Mouse (Mus musculus) G1E (cell line): ENCODE measurements at regions not wholly inside any gene's neighbourhood (a gene's known extent, or its start where the extent isn't known, plus 50 kb on each side); places are given as distances from the start of the nearest gene placed in this dataset.
A peak's percentile ranks its signal among the peaks of the same experiment; 100 is the strongest.
"Not testable (repeated sequence)": the region's sequence is repeated elsewhere in the genome, so short reads cannot be mapped to it uniquely, and the experiment has no call there.

Experiments
- ATAC-seq: 2 replicates; pipeline ENCODE4 v1.8.0; 2016; ENCODE audit warnings: mild to moderate bottlenecking; ENCODE audit not compliant: insufficient number of reproducible peaks, poor library complexity, low FRiP score, severe bottlenecking; ENCODE audit errors: extremely low read depth
- DNase-seq: peaks from one replicate; pipeline ENCODE4 v3.0.0; 2012; ENCODE audit warnings: low spot score
- H3K27me3 ChIP-seq: 2 replicates; pipeline ENCODE4 v1.6.1; 2012; ENCODE audit warnings: mild to moderate bottlenecking, low read length, inconsistent platforms; ENCODE audit not compliant: insufficient read depth
- H3K36me3 ChIP-seq: replicated peaks from 2 replicates; pipeline ENCODE3; 2012; ENCODE audit warnings: mild to moderate bottlenecking, inconsistent platforms
- H3K4me1 ChIP-seq: 2 replicates; pipeline ENCODE4 v1.6.1; 2012; ENCODE audit warnings: low read depth, low read length, inconsistent platforms, mixed read lengths; ENCODE audit not compliant: insufficient read depth
- H3K4me3 ChIP-seq: 2 replicates; pipeline ENCODE4 v1.5.1; 2012; ENCODE audit warnings: low read depth, mild to moderate bottlenecking, inconsistent platforms, low read length, moderate library complexity, mixed read lengths
- H3K9me3 ChIP-seq: replicated peaks from 2 replicates; pipeline ENCODE4 v1.6.1; 2012; ENCODE audit warnings: inconsistent platforms
- CTCF ChIP-seq: IDR thresholded peaks from 2 replicates; pipeline ENCODE4 v1.5.1; 2012; ENCODE audit warnings: low read depth, low read length, inconsistent platforms, mixed read lengths
- GATA1 ChIP-seq: IDR thresholded peaks from 2 replicates; pipeline ENCODE4 v1.6.1; 2012; ENCODE audit warnings: borderline replicate concordance, low read length, inconsistent platforms, mixed read lengths
- GATA2 ChIP-seq: IDR thresholded peaks from 2 replicates; pipeline ENCODE4 v1.6.1; 2012; ENCODE audit warnings: low read depth, low read length, inconsistent platforms, borderline replicate concordance
- POLR2AphosphoS5 ChIP-seq: IDR thresholded peaks from 2 replicates; pipeline ENCODE4 v1.6.1; 2012; ENCODE audit warnings: low read depth, low read length, inconsistent platforms; ENCODE audit not compliant: insufficient replicate concordance
- TAL1 ChIP-seq: conservative IDR thresholded peaks from 2 replicates; pipeline ENCODE4 v1.6.1; 2012; ENCODE audit warnings: low read depth, low read length, inconsistent platforms, mixed read lengths

- TF ChIP-seq TAL1: no peak
- no peak for TF ChIP-seq POLR2AphosphoS5
- TF ChIP-seq GATA1: no peak
- no peak for TF ChIP-seq GATA2
- no peak for TF ChIP-seq CTCF
- Histone ChIP-seq H3K36me3 (no peaks in the 10 kb centered on the region), H3K9me3 (no peaks in the 10 kb centered on the region), H3K4me1 (no peaks in the 10 kb centered on the region), H3K4me3 (no peak overlapping the region), H3K27me3 (no peaks in the 10 kb centered on the region)
- ATAC-seq (no peak), DNase-seq (no peak)
These were observed 879.0 kb upstream of the Epha6 start for GRCm38 (mm10) chr16:61484315-61484714.

- H3K27me3 ChIP-seq: no peaks in the 10 kb centered on the region
- no peaks in the 10 kb centered on the region for H3K36me3 ChIP-seq
- H3K4me3 ChIP-seq: no peak overlapping the region
- DNase-seq: no peak
- no peak for TF ChIP-seq GATA2
- TF ChIP-seq CTCF: no peak
- no peak for TF ChIP-seq POLR2AphosphoS5
- no peak for TF ChIP-seq GATA1
- TF ChIP-seq TAL1: no peak
- H3K4me1 ChIP-seq: no peaks in the 10 kb centered on the region
- no peaks in the 10 kb centered on the region for H3K9me3 ChIP-seq
- no peak for ATAC-seq
These were observed 836.5 kb upstream of the Epha6 start for GRCm38 (mm10) chr16:61441881-61442280.

GRCm38 (mm10) chr16:61401261-61401660, 795.9 kb upstream of the Epha6 start:
- H3K36me3 ChIP-seq: no peaks in the 10 kb centered on the region
- no peaks in the 10 kb centered on the region for H3K4me1 ChIP-seq
- no peaks in the 10 kb centered on the region for H3K27me3 ChIP-seq
- H3K9me3 ChIP-seq: no peaks in the 10 kb centered on the region
- ATAC-seq (no peak), DNase-seq (no peak)
- H3K4me3 ChIP-seq: no peak overlapping the region
- no peak for TF ChIP-seq GATA1
- TF ChIP-seq TAL1: no peak
- TF ChIP-seq GATA2: no peak
- TF ChIP-seq POLR2AphosphoS5: no peak
- TF ChIP-seq CTCF: no peak

- no peaks in the 10 kb centered on the region for H3K27me3 ChIP-seq
- H3K36me3 ChIP-seq: no peaks in the 10 kb centered on the region
- no peak for TF ChIP-seq POLR2AphosphoS5
- TF ChIP-seq GATA1: no peak
- no peak for TF ChIP-seq TAL1
- TF ChIP-seq CTCF: no peak
- no peak for TF ChIP-seq GATA2
- no peaks in the 10 kb centered on the region for H3K9me3 ChIP-seq
- H3K4me1 ChIP-seq: no peaks in the 10 kb centered on the region
- no peak for DNase-seq
- no peak overlapping the region for H3K4me3 ChIP-seq
- no peak for ATAC-seq
These were observed 776.6 kb upstream of the Epha6 start for GRCm38 (mm10) chr16:61381979-61382378.

GRCm38 (mm10) chr16:61376937-61377336, 771.6 kb upstream of the Epha6 start:
- H3K9me3 ChIP-seq, H3K4me3 ChIP-seq, H3K36me3 ChIP-seq, H3K27me3 ChIP-seq, H3K4me1 ChIP-seq, DNase-seq: not testable (repeated sequence)
- ATAC-seq: peak; percentile 63
